Mouse (Mus musculus) E14TG2a.4 (cell line): Measurements from ENCODE around the gene Slc26a5.

Source experiments
- CTCF ChIP-seq: conservative IDR thresholded peaks from 2 replicates; pipeline ENCODE4 v1.5.1; 2014; ENCODE audit warnings: low read length
- POU5F1 ChIP-seq: IDR thresholded peaks from 2 replicates; pipeline ENCODE4 v1.6.1; 2014; ENCODE audit warnings: low read length, borderline replicate concordance

DNA sequence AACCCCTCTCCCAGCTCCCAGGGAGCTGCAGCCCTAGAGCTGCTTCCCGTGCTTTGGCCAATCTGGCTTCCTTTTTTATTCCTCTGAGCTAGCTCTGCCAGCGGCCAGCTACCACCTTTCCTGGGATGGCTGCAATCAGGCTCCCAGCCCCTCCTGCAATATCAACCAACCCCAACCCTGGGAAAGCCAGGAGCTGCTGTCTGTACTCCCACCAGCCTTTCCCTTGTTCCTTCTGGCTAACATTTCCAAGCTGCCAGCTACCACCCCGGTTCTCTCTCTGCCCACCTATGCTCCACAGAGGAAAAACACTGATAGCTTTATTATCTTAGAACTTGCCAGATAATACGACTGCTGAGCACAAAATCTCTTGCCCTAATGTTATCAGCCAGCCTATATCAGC lies 60.6 kb downstream of the Slc26a5 start:
- TF ChIP-seq CTCF, result no peak
- no peak for TF ChIP-seq POU5F1
